ENCODE assay signal across 28 mouse cellular contexts in the genomic region with DNA sequence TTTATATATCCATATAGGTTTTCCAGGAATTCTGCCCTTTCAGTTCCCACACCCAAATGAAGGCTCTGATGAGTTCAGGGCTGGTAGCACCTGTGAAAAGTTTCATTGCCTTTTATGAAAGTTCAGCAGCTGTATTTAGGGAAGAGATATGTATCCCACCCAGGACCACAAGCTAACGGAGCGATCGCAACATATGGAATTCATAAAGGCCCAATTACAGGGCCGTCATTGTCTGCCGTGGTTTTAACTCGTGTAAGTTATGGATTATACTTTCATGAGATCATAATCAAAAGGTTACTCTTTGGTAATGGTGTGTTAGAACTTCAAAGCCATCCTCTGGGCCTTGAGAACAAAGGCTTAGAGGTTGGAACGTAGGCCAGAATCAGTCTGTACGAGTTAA. TPM values are rescaled to one million over a fixed set of nuclear protein-coding genes. Genes with fewer than 3 reads are reported as not detected.
"Had no signal": no experiment of that assay in that cellular context is flagged by ENCODE, and none has a peak within 500 bp of the region (broad histone marks: within the 10 kb centered on the region; RNA-seq: fewer than 3 reads in every experiment).

No protein-coding gene starts in this region.

- H3K9ac ChIP-seq: heart, embryonic 13.5 days; heart, embryonic 15.5 days; hindbrain, embryonic 12.5 days; hindbrain, embryonic 14.5 days; limb, embryonic 13.5 days; limb, embryonic 15.5 days; liver, embryonic 12.5 days; liver, embryonic 14.5 days had no signal

- H3K4me1 ChIP-seq: hindbrain, embryonic 10.5 days; hindbrain, embryonic 12.5 days; liver, embryonic 12.5 days had no signal

- H3K9me3 ChIP-seq: heart, embryonic 13.5 days; heart, embryonic 15.5 days; hindbrain, embryonic 10.5 days; hindbrain, embryonic 12.5 days; limb, embryonic 13.5 days; limb, embryonic 15.5 days; liver, embryonic 12.5 days had no signal

- H3K27ac ChIP-seq: gastrocnemius, adult 2 months; heart, adult 2 months; heart, embryonic 13.5 days; heart, embryonic 15.5 days; hindbrain, embryonic 10.5 days; hindbrain, embryonic 12.5 days; hindbrain, embryonic 14.5 days; hindbrain, postnatal 0 days; limb, embryonic 13.5 days; limb, embryonic 15.5 days; liver, embryonic 12.5 days; liver, embryonic 14.5 days had no signal

- H3K27me3 ChIP-seq: heart, embryonic 13.5 days; heart, embryonic 15.5 days; hindbrain, embryonic 12.5 days; limb, embryonic 13.5 days; limb, embryonic 15.5 days; liver, embryonic 12.5 days had no signal

- DNase-seq: gastrocnemius, adult 2 months; gastrocnemius, postnatal 10 days; gastrocnemius, postnatal 25 days; heart, adult 2 months; heart, postnatal 14 days; heart, postnatal 4 days; kidney, adult 18-20 months; kidney, adult 8-10 months; kidney, postnatal 10 days; kidney, postnatal 25 days; kidney, postnatal 4 days; layer of hippocampus, adult 9-11 months; layer of hippocampus, postnatal 36 days; left cerebral cortex, postnatal 4 days had no signal

- H3K4me3 ChIP-seq: gastrocnemius, adult 2 months; heart, adult 2 months; heart, embryonic 13.5 days; heart, embryonic 15.5 days; hindbrain, embryonic 10.5 days; hindbrain, embryonic 12.5 days; limb, embryonic 13.5 days; limb, embryonic 15.5 days; liver, embryonic 12.5 days had no signal

- ATAC-seq: hindbrain, postnatal 0 days; intestine, postnatal 0 days; liver, embryonic 12.5 days had no signal

- H3K4me2 ChIP-seq: heart, embryonic 11.5 days; heart, embryonic 13.5 days; heart, embryonic 15.5 days; hindbrain, embryonic 12.5 days; hindbrain, embryonic 14.5 days; limb, embryonic 13.5 days; limb, embryonic 15.5 days; liver, embryonic 12.5 days had no signal

- H3K36me3 ChIP-seq: heart, embryonic 13.5 days; heart, embryonic 15.5 days; hindbrain, embryonic 10.5 days; hindbrain, embryonic 12.5 days; limb, embryonic 13.5 days; limb, embryonic 15.5 days; liver, embryonic 12.5 days had no signal

RNA-seq across cellular contexts. Expression of a gene that starts 28.9 kb away (rescaled TPM):
- total RNA-seq: granulocyte monocyte progenitor cell, adult 5-6 weeks; liver, adult 2 months had no signal
